Mouse (Mus musculus) midbrain, embryonic 10.5 days (tissue): Measurements from ENCODE around the gene Gm10188. TPM values are rescaled to one million over a fixed set of nuclear protein-coding genes. Genes with fewer than 3 reads are reported as not detected.

Experiments
- DNase-seq: peaks from one replicate; pipeline ENCODE4 v3.0.0-alpha.2; 2017; ENCODE audit warnings: low spot score
- H3K27ac ChIP-seq: fragments of 300-500 bp; sonication (generic); replicated peaks from 2 replicates; pipeline ENCODE4 v1.5.1; 2016; ENCODE audit warnings: mild to moderate bottlenecking
- H3K27me3 ChIP-seq: fragments of 300-500 bp; sonication (generic); 2 replicates; pipeline ENCODE4 v1.6.1; 2016; ENCODE audit warnings: low read depth, mild to moderate bottlenecking; ENCODE audit not compliant: poor library complexity, severe bottlenecking
- H3K36me3 ChIP-seq: fragments of 300-500 bp; sonication (generic); 2 replicates; pipeline ENCODE4 v1.6.1; 2016; ENCODE audit warnings: mild to moderate bottlenecking, moderate library complexity
- H3K4me1 ChIP-seq: fragments of 300-500 bp; sonication (generic); 2 replicates; pipeline ENCODE4 v1.6.1; 2016
- H3K4me3 ChIP-seq: fragments of 300-500 bp; sonication (generic); 2 replicates; pipeline ENCODE4 v1.5.1; 2016; ENCODE audit warnings: mild to moderate bottlenecking, moderate library complexity
- H3K9me3 ChIP-seq: fragments of 300-500 bp; sonication (generic); replicated peaks from 2 replicates; pipeline ENCODE4 v1.6.1; 2016; ENCODE audit warnings: mild to moderate bottlenecking
- WGBS: fragments of 180-500 bp; shearing (Covaris S2); methylation state at CpG from one replicate; pipeline ENCODE4 v1.1.7; 2016; 5-methylcytosine and 5-hydroxymethylcytosine counted together
- polyA plus RNA-seq: library from polyadenylated mRNA; unstranded; fragments of >200 nt; fragmentation: Nextera tagmentation; extraction: Ambion mirVana; gene quantifications from 2 replicates; pipeline ENCODE4 v1.2.1, GENCODE M21; 2016

The Gm10188 gene
- polyA plus RNA-seq, 1 experiment from 2014 or later, result 0.23 TPM

- 76% methylated on average over 6 of the region's 6 CpGs for WGBS
- Histone ChIP-seq H3K27me3 (no peaks in the 10 kb centered on the region), H3K9me3 (no peaks in the 10 kb centered on the region), H3K4me3 (no peak overlapping the region), H3K36me3 (no peaks in the 10 kb centered on the region), H3K4me1 (peaks cover 11% of the 10 kb centered on the region), H3K27ac (no peak overlapping the region)
- DNase-seq, result no peak
Observed at GRCm38 (mm10) chr1:132254467-132254866, 24.9 kb upstream of the Gm10188 start.

GRCm38 (mm10) chr1:132246641-132247040 is 17.1 kb upstream of the Gm10188 start:
- no peak for DNase-seq
- Histone ChIP-seq H3K36me3 (no peaks in the 10 kb centered on the region), H3K4me3 (no peak overlapping the region), H3K4me1 (no peaks in the 10 kb centered on the region), H3K27ac (no peak overlapping the region), H3K9me3 (no peaks in the 10 kb centered on the region), H3K27me3 (no peaks in the 10 kb centered on the region)
- 92% methylated on average over 4 of the region's 4 CpGs for WGBS

- DNase-seq, result no peak
- Histone ChIP-seq H3K27me3 (no peaks in the 10 kb centered on the region), H3K36me3 (no peaks in the 10 kb centered on the region), H3K27ac (no peak overlapping the region), H3K4me1 (no peaks in the 10 kb centered on the region), H3K4me3 (no peak overlapping the region), H3K9me3 (no peaks in the 10 kb centered on the region)
- 78% methylated on average over 6 of the region's 6 CpGs for WGBS
Observed at GRCm38 (mm10) chr1:132246137-132246536, 16.6 kb upstream of the Gm10188 start.

- H3K36me3 ChIP-seq, result no peaks in the 10 kb centered on the region
- no peaks in the 10 kb centered on the region for H3K9me3 ChIP-seq
- WGBS, result 86% methylated on average over 5 of the region's 5 CpGs
- no peak for DNase-seq
- H3K4me3 ChIP-seq, result no peak overlapping the region
- no peaks in the 10 kb centered on the region for H3K27me3 ChIP-seq
- no peaks in the 10 kb centered on the region for H3K4me1 ChIP-seq
- no peak overlapping the region for H3K27ac ChIP-seq
Observed at GRCm38 (mm10) chr1:132245010-132245409, 15.4 kb upstream of the Gm10188 start.

- Histone ChIP-seq H3K27ac (no peak overlapping the region), H3K4me1 (no peaks in the 10 kb centered on the region), H3K9me3 (no peaks in the 10 kb centered on the region), H3K27me3 (peaks cover 27% of the 10 kb centered on the region), H3K4me3 (no peak overlapping the region), H3K36me3 (no peaks in the 10 kb centered on the region)
- WGBS, result 28% methylated on average over 6 of the region's 6 CpGs
- DNase-seq, result peak; percentile 64
Observed at GRCm38 (mm10) chr1:132237585-132238159, 8.1 kb upstream of the Gm10188 start.

- H3K4me3 ChIP-seq, result no peak overlapping the region
- H3K27ac ChIP-seq, result no peak overlapping the region
- peaks cover 44% of the 10 kb centered on the region for H3K27me3 ChIP-seq
- H3K36me3 ChIP-seq, result no peaks in the 10 kb centered on the region
- WGBS, result 76% methylated on average over 9 of the region's 9 CpGs
- H3K9me3 ChIP-seq, result no peaks in the 10 kb centered on the region
- H3K4me1 ChIP-seq, result peaks cover 7% of the 10 kb centered on the region
- DNase-seq, result no peak
Observed at GRCm38 (mm10) chr1:132234757-132235273, 5.2 kb upstream of the Gm10188 start.

GRCm38 (mm10) chr1:132233566-132233965 is 4.0 kb upstream of the Gm10188 start:
- Histone ChIP-seq H3K27me3 (peaks cover 44% of the 10 kb centered on the region), H3K36me3 (no peaks in the 10 kb centered on the region), H3K27ac (no peak overlapping the region), H3K9me3 (no peaks in the 10 kb centered on the region), H3K4me3 (no peak overlapping the region), H3K4me1 (peaks cover 7% of the 10 kb centered on the region)
- DNase-seq, result peak; percentile 58
- 21% methylated on average over 12 of the region's 12 CpGs for WGBS

- Histone ChIP-seq H3K27me3 (peaks cover 44% of the 10 kb centered on the region), H3K36me3 (no peaks in the 10 kb centered on the region), H3K4me1 (peaks cover 7% of the 10 kb centered on the region), H3K4me3 (no peak overlapping the region), H3K27ac (peak overlapping the region; percentile 58), H3K9me3 (no peaks in the 10 kb centered on the region)
- no peak for DNase-seq
- 28% methylated on average over 7 of the region's 7 CpGs for WGBS
Observed at GRCm38 (mm10) chr1:132231470-132232274, 2.1 kb upstream of the Gm10188 start.

GRCm38 (mm10) chr1:132226297-132227080 is 3.1 kb downstream of the Gm10188 start:
- Histone ChIP-seq H3K9me3 (no peaks in the 10 kb centered on the region), H3K27me3 (peaks cover 9% of the 10 kb centered on the region), H3K4me3 (no peak overlapping the region), H3K36me3 (no peaks in the 10 kb centered on the region), H3K27ac (no peak overlapping the region), H3K4me1 (peaks cover 18% of the 10 kb centered on the region)
- DNase-seq, result no peak
- WGBS, result 86% methylated on average over 12 of the region's 13 CpGs

- WGBS, result 20% methylated on average over 6 of the region's 6 CpGs
- Histone ChIP-seq H3K36me3 (no peaks in the 10 kb centered on the region), H3K27me3 (peaks cover 15% of the 10 kb centered on the region), H3K4me3 (no peak overlapping the region), H3K4me1 (peaks cover 34% of the 10 kb centered on the region), H3K27ac (peak overlapping the region; percentile 71; the same call in 1 of the 2 replicates), H3K9me3 (no peaks in the 10 kb centered on the region)
- DNase-seq, result no peak
Observed at GRCm38 (mm10) chr1:132222166-132222565, 7.4 kb downstream of the Gm10188 start.

- DNase-seq, result no peak
- H3K36me3 ChIP-seq, result no peaks in the 10 kb centered on the region
- 32% methylated on average over 2 of the region's 2 CpGs for whole genome bisulfite sequencing
- H3K9me3 ChIP-seq, result no peaks in the 10 kb centered on the region
- H3K27ac ChIP-seq, result peak overlapping the region; percentile 71
- H3K4me1 ChIP-seq, result peaks cover 36% of the 10 kb centered on the region
- H3K27me3 ChIP-seq, result peaks cover 15% of the 10 kb centered on the region
- no peak overlapping the region for H3K4me3 ChIP-seq
Observed at GRCm38 (mm10) chr1:132221627-132222026, 7.9 kb downstream of the Gm10188 start.

GRCm38 (mm10) chr1:132216276-132216675 is 13.3 kb downstream of the Gm10188 start:
- Histone ChIP-seq H3K4me1 (peaks cover 49% of the 10 kb centered on the region), H3K27ac (0 out of 2 replicates have a peak overlapping the region, but pooled peaks have one; percentile 29), H3K4me3 (no peak overlapping the region), H3K9me3 (no peaks in the 10 kb centered on the region), H3K36me3 (no peaks in the 10 kb centered on the region), H3K27me3 (peaks cover 35% of the 10 kb centered on the region)
- WGBS, result 63% methylated on average over 3 of the region's 3 CpGs
- no peak for DNase-seq
